Mouse (Mus musculus): Measurements from ENCODE around the gene Tapbp. TPM values are rescaled to one million over a fixed set of nuclear protein-coding genes. Genes with fewer than 3 reads are reported as not detected.

Tapbp gene
- total and polyA plus RNA-seq, 2 experiments from 2014 or later, result 29.1 to 44.4 TPM

GRCm38 (mm10) chr17:33959135-33959534 is 43.4 kb downstream of the Tapbp start:
- no peak overlapping the region for H3K4me3 ChIP-seq (ENCODE audit: low read depth, low read length)
- peaks cover 50% of the 10 kb centered on the region for H3K36me3 ChIP-seq (ENCODE audit: insufficient read depth, low read length)
- H3K4me1 ChIP-seq (ENCODE audit: insufficient read depth, low read length), result peaks cover 12% of the 10 kb centered on the region; the same call in 1 of the 2 replicates
- 97% methylated on average over 13 of the region's 13 CpGs for WGBS
- H3K9me3 ChIP-seq (ENCODE audit: low read length), result no peaks in the 10 kb centered on the region
- no peak overlapping the region for H3K27ac ChIP-seq (ENCODE audit: low read depth, low read length)
- TF ChIP-seq CTCF (IDR thresholded peaks at IDR 0.05), result no peak
- H3K4me2 ChIP-seq (ENCODE audit: low read depth, low read length, poor library complexity, severe bottlenecking), result no peak overlapping the region
- no peak overlapping the region for H3K9ac ChIP-seq (replicated peaks; ENCODE audit: low read length, poor library complexity, severe bottlenecking)
- H3K27me3 ChIP-seq (ENCODE audit: insufficient read depth, low read length), result no peaks in the 10 kb centered on the region
- DNase-seq (ENCODE audit: low spot score) (no peak), ATAC-seq (ENCODE audit: low FRiP score) (no peak)

- no peak for TF ChIP-seq CTCF (IDR thresholded peaks at IDR 0.05)
- Histone ChIP-seq H3K9me3 (ENCODE audit: low read length) (no peaks in the 10 kb centered on the region), H3K4me2 (ENCODE audit: low read depth, low read length, poor library complexity, severe bottlenecking) (no peak overlapping the region), H3K4me1 (ENCODE audit: insufficient read depth, low read length) (peaks cover 6% of the 10 kb centered on the region; the same call in 1 of the 2 replicates), H3K4me3 (ENCODE audit: low read depth, low read length) (no peak overlapping the region), H3K9ac (replicated peaks; ENCODE audit: low read length, poor library complexity, severe bottlenecking) (no peak overlapping the region), H3K27ac (ENCODE audit: low read depth, low read length) (no peak overlapping the region), H3K27me3 (ENCODE audit: insufficient read depth, low read length) (no peaks in the 10 kb centered on the region), H3K36me3 (ENCODE audit: insufficient read depth, low read length) (peaks cover 50% of the 10 kb centered on the region)
- ATAC-seq (ENCODE audit: low FRiP score) (no peak), DNase-seq (ENCODE audit: low spot score) (no peak)
- WGBS, result 94% methylated on average over 15 of the region's 15 CpGs
Observed at GRCm38 (mm10) chr17:33959948-33960347, 44.2 kb downstream of the Tapbp start.

GRCm38 (mm10) chr17:33962876-33963275 is 47.2 kb downstream of the Tapbp start:
- H3K27me3 ChIP-seq (ENCODE audit: insufficient read depth, low read length), result no peaks in the 10 kb centered on the region
- no peak overlapping the region for H3K27ac ChIP-seq (ENCODE audit: low read depth, low read length)
- 93% methylated on average over 7 of the region's 7 CpGs for WGBS
- H3K9ac ChIP-seq (replicated peaks; ENCODE audit: low read length, poor library complexity, severe bottlenecking), result no peak overlapping the region
- no peaks in the 10 kb centered on the region for H3K9me3 ChIP-seq (ENCODE audit: low read length)
- H3K4me1 ChIP-seq (ENCODE audit: insufficient read depth, low read length), result no peaks in the 10 kb centered on the region
- ATAC-seq (ENCODE audit: low FRiP score) (no peak), DNase-seq (ENCODE audit: low spot score) (no peak)
- TF ChIP-seq CTCF (IDR thresholded peaks at IDR 0.05), result no peak
- H3K36me3 ChIP-seq (ENCODE audit: insufficient read depth, low read length), result peaks cover 65% of the 10 kb centered on the region
- H3K4me2 ChIP-seq (ENCODE audit: low read depth, low read length, poor library complexity, severe bottlenecking), result no peak overlapping the region
- H3K4me3 ChIP-seq (ENCODE audit: low read depth, low read length), result no peak overlapping the region

- TF ChIP-seq CTCF (IDR thresholded peaks at IDR 0.05), result no peak
- H3K9me3 ChIP-seq (ENCODE audit: low read length), result 0 out of 2 replicates have a peak, but pooled peaks cover 2% of the 10 kb centered on the region
- H3K9ac ChIP-seq (replicated peaks; ENCODE audit: low read length, poor library complexity, severe bottlenecking), result no peak overlapping the region
- DNase-seq (ENCODE audit: low spot score) (no peak), ATAC-seq (ENCODE audit: low FRiP score) (no peak)
- H3K4me3 ChIP-seq (ENCODE audit: low read depth, low read length), result no peak overlapping the region
- 94% methylated on average over 17 of the region's 17 CpGs for WGBS
- H3K4me1 ChIP-seq (ENCODE audit: insufficient read depth, low read length), result no peaks in the 10 kb centered on the region
- no peaks in the 10 kb centered on the region for H3K27me3 ChIP-seq (ENCODE audit: insufficient read depth, low read length)
- H3K4me2 ChIP-seq (ENCODE audit: low read depth, low read length, poor library complexity, severe bottlenecking), result no peak overlapping the region
- H3K27ac ChIP-seq (ENCODE audit: low read depth, low read length), result no peak overlapping the region
- H3K36me3 ChIP-seq (ENCODE audit: insufficient read depth, low read length), result peaks cover 44% of the 10 kb centered on the region
Observed at GRCm38 (mm10) chr17:33965082-33965845, 49.6 kb downstream of the Tapbp start.

GRCm38 (mm10) chr17:33965846-33966550 is 50.3 kb downstream of the Tapbp start:
- WGBS, result 91% methylated on average over 16 of the region's 16 CpGs
- Histone ChIP-seq H3K27ac (ENCODE audit: low read depth, low read length) (no peak overlapping the region), H3K4me1 (ENCODE audit: insufficient read depth, low read length) (no peaks in the 10 kb centered on the region), H3K4me2 (ENCODE audit: low read depth, low read length, poor library complexity, severe bottlenecking) (no peak overlapping the region), H3K27me3 (ENCODE audit: insufficient read depth, low read length) (no peaks in the 10 kb centered on the region), H3K9ac (replicated peaks; ENCODE audit: low read length, poor library complexity, severe bottlenecking) (no peak overlapping the region), H3K9me3 (ENCODE audit: low read length) (0 out of 2 replicates have a peak, but pooled peaks cover 2% of the 10 kb centered on the region), H3K36me3 (ENCODE audit: insufficient read depth, low read length) (peaks cover 40% of the 10 kb centered on the region), H3K4me3 (ENCODE audit: low read depth, low read length) (no peak overlapping the region)
- no peak for DNase-seq (ENCODE audit: low spot score)
- ATAC-seq (ENCODE audit: low FRiP score), result no peak
- TF ChIP-seq CTCF (IDR thresholded peaks at IDR 0.05), result no peak

- DNase-seq (ENCODE audit: low spot score) (peak; percentile 87), ATAC-seq (ENCODE audit: low FRiP score) (peak; percentile 78)
- Histone ChIP-seq H3K9me3 (ENCODE audit: low read length) (0 out of 2 replicates have a peak, but pooled peaks cover 2% of the 10 kb centered on the region), H3K27me3 (ENCODE audit: insufficient read depth, low read length) (peaks cover 6% of the 10 kb centered on the region), H3K4me2 (ENCODE audit: low read depth, low read length, poor library complexity, severe bottlenecking) (peak overlapping the region; percentile 18; the same call in 1 of the 2 replicates), H3K27ac (ENCODE audit: low read depth, low read length) (no peak overlapping the region), H3K9ac (replicated peaks; ENCODE audit: low read length, poor library complexity, severe bottlenecking) (no peak overlapping the region), H3K36me3 (ENCODE audit: insufficient read depth, low read length) (peaks cover 17% of the 10 kb centered on the region; the same call in 1 of the 2 replicates), H3K4me3 (ENCODE audit: low read depth, low read length) (no peak overlapping the region), H3K4me1 (ENCODE audit: insufficient read depth, low read length) (no peaks in the 10 kb centered on the region)
- WGBS, result 4% methylated on average over 9 of the region's 9 CpGs
- peak; percentile 93 for TF ChIP-seq CTCF (IDR thresholded peaks at IDR 0.05)
Observed at GRCm38 (mm10) chr17:33968489-33968888, 52.8 kb downstream of the Tapbp start.

Data from midbrain, postnatal 0 days (tissue).